Mouse (Mus musculus) thymus, postnatal 25 days (tissue): ENCODE results near the gene Cbll1.
A peak's percentile ranks its signal among the peaks of the same experiment; 100 is the strongest.
"Not testable (repeated sequence)": the region's sequence is repeated elsewhere in the genome, so short reads cannot be mapped to it uniquely, and the experiment has no call there.

Experiments
- DNase-seq: peaks from one replicate; pipeline ENCODE4 v3.0.0; 2022

Cbll1 gene

DNA sequence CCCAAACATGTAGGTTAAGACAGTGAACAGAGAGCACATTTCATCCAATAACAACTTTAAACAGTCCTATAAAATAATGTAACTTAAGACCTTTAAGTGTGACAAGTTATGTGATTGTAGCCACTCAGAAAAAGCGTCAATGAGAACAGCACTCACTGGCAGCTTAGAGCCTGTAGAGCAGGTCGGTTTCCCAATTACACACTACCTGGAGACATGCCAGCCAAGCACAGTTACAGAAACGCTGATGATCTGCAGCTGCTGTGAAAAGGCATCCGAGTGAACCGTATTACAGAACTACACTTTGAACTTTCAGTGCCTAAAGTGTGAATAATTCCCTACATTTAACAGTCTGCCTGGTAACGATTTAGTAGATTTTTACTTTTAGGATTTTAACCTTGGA is 13.0 kb downstream of the Cbll1 start:
- DNase-seq, result no peak

DNA sequence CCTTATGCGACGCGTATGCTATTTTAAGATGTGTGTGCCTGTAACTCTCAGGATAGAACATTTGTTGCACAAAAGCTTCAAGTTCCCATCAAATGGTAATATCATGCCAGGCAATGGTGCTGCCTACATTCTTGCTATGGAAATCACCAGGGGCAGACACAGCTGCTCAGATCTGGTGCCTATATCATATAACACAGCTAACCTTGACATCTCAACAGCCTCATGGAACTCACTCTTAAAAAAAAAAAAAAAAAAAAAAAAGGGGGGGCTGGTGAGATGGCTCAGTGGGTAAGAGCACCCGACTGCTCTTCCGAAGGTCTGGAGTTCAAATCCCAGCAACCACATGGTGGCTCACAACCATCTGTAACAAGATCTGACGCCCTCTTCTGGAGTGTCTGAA is 21.2 kb downstream of the Cbll1 start:
- not testable (repeated sequence) for DNase-seq

DNA sequence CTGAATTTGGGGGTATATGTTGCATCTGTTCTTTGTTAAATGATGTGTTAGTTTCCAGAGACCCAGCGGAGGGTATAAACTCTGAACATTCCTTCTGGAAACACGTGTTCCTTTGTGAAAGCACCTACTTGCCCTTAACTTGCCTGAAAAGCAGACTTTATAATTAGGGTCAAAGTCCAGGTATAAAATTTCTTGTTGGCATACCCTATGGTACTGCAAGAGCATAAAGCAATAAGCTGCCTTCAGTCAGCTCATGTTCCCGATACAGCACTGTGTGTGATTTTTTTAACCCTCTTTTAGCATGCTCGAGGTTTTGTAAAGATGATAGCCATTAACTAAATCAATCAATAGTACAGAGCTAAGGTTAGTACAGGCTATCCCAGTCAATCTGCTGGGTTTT is 36.8 kb downstream of the Cbll1 start:
- no peak for DNase-seq

DNA sequence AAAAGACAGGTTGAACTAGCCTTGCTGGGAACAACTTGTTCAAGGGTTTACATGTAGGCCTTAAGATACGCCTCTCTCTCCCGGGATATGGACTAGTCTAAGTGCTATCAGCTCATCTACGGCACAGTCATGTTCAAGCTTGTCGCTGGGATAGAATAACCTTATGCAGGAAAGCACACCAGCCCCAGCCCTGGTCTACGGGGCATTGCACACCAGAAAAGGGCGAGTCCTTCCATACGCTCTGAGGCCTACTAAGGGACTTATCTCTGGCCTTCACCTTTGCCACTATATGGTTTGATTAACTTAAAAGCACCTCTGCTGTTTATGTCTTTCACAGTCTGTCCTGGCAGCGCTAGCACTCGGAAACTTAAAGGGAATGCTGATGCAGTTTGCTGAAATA is 38.0 kb downstream of the Cbll1 start:
- no peak for DNase-seq

DNA sequence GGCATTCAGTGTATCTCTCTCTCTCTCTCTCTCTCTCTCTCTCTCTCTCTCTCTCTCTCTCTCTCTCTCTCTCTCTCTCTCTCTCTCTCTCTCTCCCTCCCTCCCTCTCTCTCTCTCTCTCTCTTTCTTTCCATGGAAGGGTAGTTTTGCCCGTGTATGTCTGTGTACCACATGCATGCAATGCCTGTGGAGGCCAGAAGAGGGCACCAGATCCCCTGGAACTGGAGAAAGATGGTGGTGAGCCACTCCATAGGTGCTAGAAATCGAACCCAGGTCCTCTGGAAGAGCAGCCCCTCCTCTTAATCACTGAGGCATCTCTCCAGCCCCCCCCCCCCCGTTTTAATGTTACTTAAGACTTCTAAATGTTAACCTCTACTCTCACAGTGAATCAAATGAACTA is 39.1 kb downstream of the Cbll1 start:
- peak; percentile 25 for DNase-seq

DNA sequence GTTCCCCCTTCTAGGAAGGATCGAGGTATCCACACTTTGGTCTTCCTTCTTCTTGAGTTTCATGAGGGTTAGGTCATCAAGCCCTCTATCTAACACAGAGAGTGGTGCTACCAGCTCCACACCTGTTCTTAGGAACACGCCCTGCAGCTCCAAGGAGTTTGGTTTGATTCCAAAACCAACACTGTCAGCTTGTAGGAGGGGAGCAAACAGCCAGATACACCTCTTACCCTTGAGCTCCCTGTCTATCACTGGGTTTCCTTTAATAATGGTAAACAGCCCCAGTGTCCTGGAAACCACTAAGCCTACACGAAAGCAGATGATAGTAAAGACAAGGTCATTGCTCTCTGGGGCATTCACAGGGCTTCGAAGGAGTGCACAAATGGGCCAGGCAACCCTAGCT is 40.9 kb downstream of the Cbll1 start:
- no peak for DNase-seq

DNA sequence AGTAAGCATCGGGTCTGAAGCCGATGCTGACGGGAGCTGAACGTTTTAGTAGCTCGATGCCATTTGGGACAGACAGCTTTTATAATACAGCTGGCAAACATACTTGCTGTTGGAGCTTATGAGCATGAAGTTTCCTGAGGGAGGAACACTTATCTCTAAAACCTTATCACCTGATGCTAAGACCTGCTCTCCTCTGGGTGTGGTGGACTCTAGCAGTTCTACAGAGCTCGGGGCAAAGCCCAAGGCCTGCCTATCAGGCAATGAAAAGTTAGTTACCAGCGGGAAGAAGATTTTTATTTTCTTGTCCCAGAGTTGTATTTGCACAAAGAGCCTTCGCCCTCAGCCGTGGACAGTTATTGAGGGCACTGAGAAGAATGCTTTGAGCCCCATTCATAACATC is 43.1 kb downstream of the Cbll1 start:
- no peak for DNase-seq

DNA sequence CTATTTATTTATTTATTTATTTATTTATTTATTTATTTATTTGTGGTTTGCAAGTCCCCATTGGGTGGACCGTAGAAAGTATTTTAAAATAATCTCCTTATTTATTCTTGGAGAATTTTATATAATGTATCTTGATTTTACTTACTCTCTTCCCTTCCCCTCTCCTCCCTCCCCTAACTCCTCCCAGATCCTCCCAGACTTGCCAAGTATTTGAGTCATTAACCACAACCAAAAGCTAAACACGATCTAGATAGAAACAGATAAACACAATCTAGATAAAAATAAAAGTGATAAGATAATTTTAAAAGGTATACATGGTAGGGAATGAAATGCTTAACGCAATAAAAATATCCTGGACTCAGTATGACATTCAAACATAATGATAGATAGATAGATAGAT is 50.1 kb downstream of the Cbll1 start:
- no peak for DNase-seq

DNA sequence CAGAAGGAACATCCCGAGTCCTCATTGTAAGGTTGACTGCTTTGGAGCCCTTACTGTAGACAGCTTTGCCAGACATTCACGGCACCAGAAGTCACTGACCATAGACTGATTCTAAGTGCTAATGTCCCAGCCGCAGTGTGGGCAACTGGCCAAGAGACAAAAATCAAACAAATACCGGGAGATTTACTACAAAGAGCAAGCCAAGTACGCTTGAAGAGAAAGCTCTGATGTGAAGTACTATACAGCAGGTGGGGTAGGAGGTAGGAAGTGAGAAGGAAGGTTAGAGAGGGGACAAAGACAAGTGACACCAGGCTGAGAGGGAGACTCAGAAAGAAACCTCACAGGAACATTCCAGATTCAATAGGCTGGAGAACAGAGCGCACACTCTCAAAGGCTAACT is 54.6 kb downstream of the Cbll1 start:
- no peak for DNase-seq

DNA sequence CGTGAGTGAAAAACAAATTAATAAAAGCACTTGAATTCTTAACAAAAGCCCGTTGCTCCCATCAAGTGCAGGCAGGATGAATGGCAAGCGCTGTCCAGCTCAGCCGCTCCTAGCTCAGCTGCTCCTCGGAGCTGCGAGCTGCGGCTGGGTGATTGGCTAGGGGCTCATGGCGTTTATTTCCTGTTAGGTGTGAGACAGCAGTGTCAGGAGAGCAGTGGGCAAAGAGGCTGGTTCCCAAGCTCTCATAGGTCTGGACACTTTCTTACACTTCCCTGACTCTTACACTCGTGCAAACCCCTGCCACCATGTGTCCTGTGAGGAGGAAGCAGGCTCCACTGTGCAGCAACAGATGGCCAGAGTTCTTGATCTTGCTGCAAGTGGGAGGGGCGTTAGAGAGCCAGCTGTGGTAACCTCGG is 55.3 kb downstream of the Cbll1 start:
- peak; percentile 3 for DNase-seq

DNA sequence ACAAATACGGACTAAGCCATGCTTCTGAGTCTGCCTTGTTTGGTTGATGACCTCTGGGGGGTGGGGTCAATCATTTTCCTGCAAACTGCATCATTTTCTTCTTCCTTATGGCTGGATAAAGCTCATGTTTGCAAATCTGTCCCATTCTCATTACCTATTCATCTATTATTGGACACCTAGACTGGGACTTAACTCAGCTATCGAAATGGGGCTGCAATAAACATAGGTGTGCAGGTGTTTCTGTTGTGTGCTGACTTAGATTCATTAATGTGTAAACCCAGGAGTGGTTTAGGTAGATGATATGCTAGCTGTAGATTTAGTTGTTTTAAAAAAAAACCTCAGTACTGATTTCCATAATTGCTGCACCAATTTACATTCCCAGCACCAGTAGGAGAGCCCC is 59.8 kb downstream of the Cbll1 start:
- no peak for DNase-seq

DNA sequence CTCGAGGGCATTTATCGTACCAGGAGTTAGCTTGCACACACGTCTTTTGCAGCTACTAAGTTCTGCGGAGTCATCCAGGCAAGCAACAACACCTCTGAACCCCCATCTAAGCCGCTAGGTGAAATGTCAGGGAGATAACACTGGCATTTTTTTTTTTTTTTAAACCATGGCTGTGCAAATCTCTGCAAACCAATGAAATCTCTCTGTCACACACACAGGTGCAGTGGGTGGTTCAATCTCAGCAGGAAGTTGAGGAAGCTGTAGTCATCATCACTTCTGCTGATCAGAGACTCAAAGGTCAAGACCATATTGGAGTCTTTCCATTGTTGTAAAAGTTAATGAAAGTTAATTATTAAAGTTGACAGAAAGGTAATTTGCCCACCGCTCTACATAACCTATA is 61.6 kb downstream of the Cbll1 start:
- no peak for DNase-seq
